Mouse (Mus musculus): ENCODE measurements around the gene Rho. TPM values are rescaled to one million over a fixed set of nuclear protein-coding genes. Genes with fewer than 3 reads are reported as not detected.

Gene Rho
- total RNA-seq, 1 experiment, result 0.13 TPM

DNA sequence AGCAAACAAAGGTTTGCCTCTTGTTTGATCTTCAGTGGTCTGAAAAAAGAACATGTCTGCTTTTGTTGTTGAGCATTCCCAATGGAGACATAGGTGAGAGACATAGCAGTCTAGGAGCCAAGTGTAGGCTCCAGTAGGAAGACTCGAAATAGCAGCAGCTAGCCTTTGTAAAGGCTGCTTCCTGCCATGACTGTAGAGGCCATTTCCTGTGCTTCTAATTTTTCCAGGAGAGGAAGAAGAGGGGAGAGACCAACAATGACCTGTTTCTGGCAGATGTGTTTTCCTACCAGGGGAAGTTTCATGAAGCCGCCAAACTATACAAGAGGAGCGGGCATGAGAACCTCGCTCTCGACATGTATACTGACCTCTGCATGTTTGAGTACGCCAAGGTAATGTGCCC is 26.0 kb upstream of the Rho start:
- peaks cover 4% of the 10 kb centered on the region; the same call in 1 of the 2 replicates for H3K36me3 ChIP-seq (ENCODE audit: control insufficient read depth, insufficient read depth, low read length, poor library complexity, severe bottlenecking)
- no peak overlapping the region for H3K27ac ChIP-seq (ENCODE audit: insufficient read depth, low read depth, low read length, poor library complexity, severe bottlenecking)
- no peak for DNase-seq (ENCODE audit: low read depth, low spot score)
- TF ChIP-seq ZC3H11A (IDR thresholded peaks at IDR 0.05; ENCODE audit: borderline replicate concordance, low read depth, low read length), result no peak
- TF ChIP-seq CHD2 (IDR thresholded peaks at IDR 0.05; ENCODE audit: low read depth, low read length), result no peak
- TF ChIP-seq ZNF384 (IDR thresholded peaks at IDR 0.05; ENCODE audit: low read depth, low read length), result no peak
- no peak for TF ChIP-seq MAFK (IDR thresholded peaks at IDR 0.05; ENCODE audit: insufficient read depth, low read depth, low read length)
- no peak for TF ChIP-seq HCFC1 (IDR thresholded peaks at IDR 0.05; ENCODE audit: borderline replicate concordance, insufficient read depth, low read length)
- in situ Hi-C loops (cut with MboI; ENCODE audit: low sequenced_read_pairs in 2 of 2, unreplicated experiment in 2 of 2), result loop anchor here in 1 of 2 experiments (10.0 kb wide), 1 partner anchor 229 kb away; no protein-coding TSS in a partner anchor
- no peak overlapping the region for H3K9ac ChIP-seq (ENCODE audit: insufficient read depth, low read depth, low read length, poor library complexity, severe bottlenecking)
- H3K9me3 ChIP-seq (ENCODE audit: control insufficient read depth, insufficient read depth, low read depth, low read length), result no peaks in the 10 kb centered on the region
- no peaks in the 10 kb centered on the region for H3K4me1 ChIP-seq (ENCODE audit: control insufficient read depth in 2 of 2, insufficient read depth in 2 of 2, low read length in 2 of 2, poor library complexity in 1 of 2)
- no peak overlapping the region for H3K4me3 ChIP-seq (ENCODE audit: insufficient read depth in 1 of 2, low read depth in 1 of 2, low read length in 2 of 2, poor library complexity in 1 of 2, severe bottlenecking in 1 of 2)

DNA sequence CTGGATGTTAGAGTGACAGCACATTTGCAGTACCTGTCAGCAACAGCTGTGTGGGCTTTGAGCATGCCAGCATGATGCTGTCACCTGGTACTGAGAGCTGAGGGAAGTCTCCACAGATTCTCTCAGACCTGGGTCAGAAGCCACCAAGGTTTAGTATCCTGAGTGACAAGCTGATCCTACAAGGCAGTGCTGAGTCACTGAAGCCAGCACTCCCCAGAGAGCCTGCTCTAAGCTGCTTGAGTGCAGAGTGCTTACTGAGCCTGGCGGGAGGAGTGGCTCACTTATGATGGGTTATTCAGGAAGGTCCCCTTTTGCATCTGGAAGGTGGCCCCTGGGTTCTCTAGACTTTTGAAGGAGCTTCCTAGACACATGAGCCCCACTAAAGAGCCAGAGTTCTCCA is 25.1 kb upstream of the Rho start:
- H3K9me3 ChIP-seq (ENCODE audit: control insufficient read depth, insufficient read depth, low read depth, low read length), result no peaks in the 10 kb centered on the region
- in situ Hi-C loops (cut with MboI; ENCODE audit: low sequenced_read_pairs in 2 of 2, unreplicated experiment in 2 of 2), result loop anchor here in 1 of 2 experiments (10.0 kb wide), 1 partner anchor 228 kb away; no protein-coding TSS in a partner anchor
- no peak overlapping the region for H3K9ac ChIP-seq (ENCODE audit: insufficient read depth, low read depth, low read length, poor library complexity, severe bottlenecking)
- no peak overlapping the region for H3K4me3 ChIP-seq (ENCODE audit: insufficient read depth in 1 of 2, low read depth in 1 of 2, low read length in 2 of 2, poor library complexity in 1 of 2, severe bottlenecking in 1 of 2)
- no peak for TF ChIP-seq ZNF384 (IDR thresholded peaks at IDR 0.05; ENCODE audit: low read depth, low read length)
- TF ChIP-seq ZC3H11A (IDR thresholded peaks at IDR 0.05; ENCODE audit: borderline replicate concordance, low read depth, low read length), result no peak
- no peak for TF ChIP-seq CHD2 (IDR thresholded peaks at IDR 0.05; ENCODE audit: low read depth, low read length)
- no peak for TF ChIP-seq HCFC1 (IDR thresholded peaks at IDR 0.05; ENCODE audit: borderline replicate concordance, insufficient read depth, low read length)
- no peak for TF ChIP-seq MAFK (IDR thresholded peaks at IDR 0.05; ENCODE audit: insufficient read depth, low read depth, low read length)
- H3K27ac ChIP-seq (ENCODE audit: insufficient read depth, low read depth, low read length, poor library complexity, severe bottlenecking), result no peak overlapping the region
- DNase-seq (ENCODE audit: low read depth, low spot score), result no peak
- peaks cover 3% of the 10 kb centered on the region; the same call in 1 of the 2 replicates for H3K36me3 ChIP-seq (ENCODE audit: control insufficient read depth, insufficient read depth, low read length, poor library complexity, severe bottlenecking)
- no peaks in the 10 kb centered on the region for H3K4me1 ChIP-seq (ENCODE audit: control insufficient read depth in 2 of 2, insufficient read depth in 2 of 2, low read length in 2 of 2, poor library complexity in 1 of 2)

- in situ Hi-C loops (cut with MboI; ENCODE audit: low sequenced_read_pairs in 2 of 2, unreplicated experiment in 2 of 2), result loop anchor here in 1 of 2 experiments (10.0 kb wide), 1 partner anchor 228 kb away; no protein-coding TSS in a partner anchor
- peaks cover 2% of the 10 kb centered on the region; the same call in 1 of the 2 replicates for H3K36me3 ChIP-seq (ENCODE audit: control insufficient read depth, insufficient read depth, low read length, poor library complexity, severe bottlenecking)
- TF ChIP-seq MAFK (IDR thresholded peaks at IDR 0.05; ENCODE audit: insufficient read depth, low read depth, low read length), result no peak
- no peak for TF ChIP-seq HCFC1 (IDR thresholded peaks at IDR 0.05; ENCODE audit: borderline replicate concordance, insufficient read depth, low read length)
- no peak for TF ChIP-seq ZNF384 (IDR thresholded peaks at IDR 0.05; ENCODE audit: low read depth, low read length)
- TF ChIP-seq ZC3H11A (IDR thresholded peaks at IDR 0.05; ENCODE audit: borderline replicate concordance, low read depth, low read length), result no peak
- TF ChIP-seq CHD2 (IDR thresholded peaks at IDR 0.05; ENCODE audit: low read depth, low read length), result no peak
- H3K4me3 ChIP-seq (ENCODE audit: insufficient read depth in 1 of 2, low read depth in 1 of 2, low read length in 2 of 2, poor library complexity in 1 of 2, severe bottlenecking in 1 of 2), result no peak overlapping the region
- no peak overlapping the region for H3K27ac ChIP-seq (ENCODE audit: insufficient read depth, low read depth, low read length, poor library complexity, severe bottlenecking)
- no peaks in the 10 kb centered on the region for H3K4me1 ChIP-seq (ENCODE audit: control insufficient read depth in 2 of 2, insufficient read depth in 2 of 2, low read length in 2 of 2, poor library complexity in 1 of 2)
- no peaks in the 10 kb centered on the region for H3K9me3 ChIP-seq (ENCODE audit: control insufficient read depth, insufficient read depth, low read depth, low read length)
- no peak overlapping the region for H3K9ac ChIP-seq (ENCODE audit: insufficient read depth, low read depth, low read length, poor library complexity, severe bottlenecking)
- no peak for DNase-seq (ENCODE audit: low read depth, low spot score)
Measured at GRCm38 (mm10) chr6:115906871-115907270, 24.7 kb upstream of the Rho start.

DNA sequence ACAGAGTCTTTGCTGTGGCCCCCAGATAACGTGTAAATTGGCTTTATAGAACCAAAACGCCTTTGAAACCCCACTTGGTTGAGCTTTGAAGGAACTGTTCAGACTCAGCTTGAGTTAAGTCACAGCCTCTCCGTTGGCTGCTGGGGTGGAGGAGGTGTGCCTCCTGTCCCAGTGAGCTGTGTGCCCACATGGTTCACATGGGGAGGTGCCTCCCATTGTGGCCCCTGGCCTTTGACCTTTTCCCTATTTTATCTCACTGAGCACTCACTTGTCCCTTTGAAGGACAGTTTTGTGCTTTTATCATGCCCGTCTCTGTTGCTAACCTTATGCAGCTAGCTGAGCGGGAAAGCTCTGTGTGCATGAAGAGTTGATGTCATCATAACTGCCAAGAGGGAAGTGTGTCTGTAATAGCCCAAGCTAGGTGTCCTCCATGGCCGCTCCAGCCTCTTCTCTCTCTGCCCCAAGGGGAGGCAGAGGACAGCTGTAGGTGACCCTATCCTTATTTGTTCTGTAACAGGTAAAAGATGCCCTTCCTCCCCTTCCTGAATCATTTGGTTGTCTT is 23.0 kb upstream of the Rho start:
- Histone ChIP-seq H3K36me3 (ENCODE audit: control insufficient read depth, insufficient read depth, low read length, poor library complexity, severe bottlenecking) (peaks cover 2% of the 10 kb centered on the region; the same call in 1 of the 2 replicates), H3K4me3 (ENCODE audit: insufficient read depth in 1 of 2, low read depth in 1 of 2, low read length in 2 of 2, poor library complexity in 1 of 2, severe bottlenecking in 1 of 2) (no peak overlapping the region), H3K9ac (ENCODE audit: insufficient read depth, low read depth, low read length, poor library complexity, severe bottlenecking) (no peak overlapping the region), H3K9me3 (ENCODE audit: control insufficient read depth, insufficient read depth, low read depth, low read length) (no peaks in the 10 kb centered on the region), H3K27ac (ENCODE audit: insufficient read depth, low read depth, low read length, poor library complexity, severe bottlenecking) (no peak overlapping the region; the same call in 1 of the 2 replicates), H3K4me1 (ENCODE audit: control insufficient read depth in 2 of 2, insufficient read depth in 2 of 2, low read length in 2 of 2, poor library complexity in 1 of 2) (no peaks in the 10 kb centered on the region)
- DNase-seq (ENCODE audit: low read depth, low spot score), result no peak
- in situ Hi-C loops (cut with MboI; ENCODE audit: low sequenced_read_pairs in 2 of 2, unreplicated experiment in 2 of 2), result loop anchor here in 1 of 2 experiments (10.0 kb wide), 1 partner anchor 226 kb away; no protein-coding TSS in a partner anchor
- TF ChIP-seq HCFC1 (IDR thresholded peaks at IDR 0.05; ENCODE audit: borderline replicate concordance, insufficient read depth, low read length), result no peak
- TF ChIP-seq CHD2 (IDR thresholded peaks at IDR 0.05; ENCODE audit: low read depth, low read length), result no peak
